13 mouse cellular contexts compared by ENCODE assay signal in genomic region chr12:80232076-80232839, GRCm38 (mm10). TPM values are rescaled to one million over a fixed set of nuclear protein-coding genes. Genes with fewer than 3 reads are reported as not detected.
DNase-seq lines count a peak whose midpoint lies in the region; ATAC-seq and TF ChIP-seq lines count a peak whose summit lies in the region.
"Had no signal": no experiment of that assay in that cellular context is flagged by ENCODE, and none has a peak within 500 bp of the region (broad histone marks: within the 10 kb centered on the region; RNA-seq: fewer than 3 reads in every experiment).

No protein-coding gene starts in this region.

- TF ChIP-seq EP300 in stomach, postnatal 0 days (optimal IDR thresholded peaks at IDR 0.05) = no peak

- peak overlapping the region; percentile 80 to 95; a peak in 3 of 4 replicates for H3K27ac ChIP-seq in heart, embryonic 14.5 days (replicated peaks in 1 of 2; ENCODE audit: control insufficient read depth in 1 of 2, insufficient read depth in 1 of 2, low read depth in 2 of 2, low read length in 2 of 2)
- H3K27ac ChIP-seq in lung, embryonic 15.5 days = peak overlapping the region; percentile 95
- peak overlapping the region; percentile 93 for H3K27ac ChIP-seq in limb, embryonic 10.5 days
- peak overlapping the region; percentile 91 for H3K27ac ChIP-seq in stomach, postnatal 0 days (replicated peaks)
- H3K27ac ChIP-seq: midbrain, embryonic 15.5 days had no signal

- H3K9me3 ChIP-seq in heart, embryonic 14.5 days (ENCODE audit: control insufficient read depth, low read length) = no peaks in the 10 kb centered on the region
- no peaks in the 10 kb centered on the region for H3K9me3 ChIP-seq in lung, embryonic 15.5 days
- H3K9me3 ChIP-seq in limb, embryonic 10.5 days (replicated peaks) = peaks cover 1% of the 10 kb centered on the region; the same call in 1 of the 2 replicates
- no peaks in the 10 kb centered on the region for H3K9me3 ChIP-seq in stomach, postnatal 0 days (ENCODE audit: control insufficient read depth, low read length)
- H3K9me3 ChIP-seq: liver, embryonic 13.5 days; midbrain, embryonic 15.5 days had no signal

- no peaks in the 10 kb centered on the region for H3K27me3 ChIP-seq in heart, embryonic 14.5 days (ENCODE audit: control insufficient read depth, insufficient read depth, low read length)
- no peaks in the 10 kb centered on the region for H3K27me3 ChIP-seq in lung, embryonic 15.5 days
- no peaks in the 10 kb centered on the region for H3K27me3 ChIP-seq in limb, embryonic 10.5 days (ENCODE audit: low read depth, poor library complexity, severe bottlenecking)
- no peaks in the 10 kb centered on the region for H3K27me3 ChIP-seq in stomach, postnatal 0 days (ENCODE audit: control insufficient read depth, insufficient read depth, low read length)
- H3K27me3 ChIP-seq: liver, embryonic 13.5 days; midbrain, embryonic 15.5 days had no signal

- ATAC-seq in heart, embryonic 14.5 days (ENCODE audit: insufficient number of reproducible peaks, insufficient read depth, low FRiP score, low read depth) = no peak
- ATAC-seq in lung, embryonic 15.5 days (ENCODE audit: borderline replicate concordance, extremely low read depth, low FRiP score, low TSS enrichment) = no peak
- no peak for ATAC-seq in stomach, postnatal 0 days (ENCODE audit: low FRiP score, low TSS enrichment)
- ATAC-seq: midbrain, embryonic 15.5 days had no signal

- H3K36me3 ChIP-seq in heart, embryonic 14.5 days (ENCODE audit: control insufficient read depth, insufficient read depth, low read length) = peaks cover 12% of the 10 kb centered on the region; the same call in 1 of the 2 replicates
- 0 out of 2 replicates have a peak, but pooled peaks cover 14% of the 10 kb centered on the region for H3K36me3 ChIP-seq in lung, embryonic 15.5 days
- peaks cover 38% of the 10 kb centered on the region for H3K36me3 ChIP-seq in limb, embryonic 10.5 days
- H3K36me3 ChIP-seq in stomach, postnatal 0 days (ENCODE audit: control insufficient read depth, insufficient read depth, low read length) = no peaks in the 10 kb centered on the region
- H3K36me3 ChIP-seq: liver, embryonic 13.5 days; midbrain, embryonic 15.5 days had no signal

- H3K4me3 ChIP-seq in heart, embryonic 14.5 days (ENCODE audit: control insufficient read depth in 1 of 2, insufficient read depth in 1 of 2, low read depth in 1 of 2, low read length in 2 of 2) = no peak overlapping the region
- no peak overlapping the region for H3K4me3 ChIP-seq in lung, embryonic 15.5 days
- no peak overlapping the region for H3K4me3 ChIP-seq in limb, embryonic 10.5 days
- no peak overlapping the region for H3K4me3 ChIP-seq in stomach, postnatal 0 days (ENCODE audit: low read depth, low read length)
- H3K4me3 ChIP-seq: liver, embryonic 13.5 days; midbrain, embryonic 15.5 days had no signal

- H3K4me1 ChIP-seq in heart, embryonic 14.5 days (ENCODE audit: control insufficient read depth in 2 of 2, insufficient read depth in 2 of 2, low read length in 2 of 2) = peaks cover 47 to 54% of the 10 kb centered on the region in 2 experiments
- H3K4me1 ChIP-seq in lung, embryonic 15.5 days = peaks cover 70% of the 10 kb centered on the region
- H3K4me1 ChIP-seq in limb, embryonic 10.5 days = peaks cover 56% of the 10 kb centered on the region
- peaks cover 34% of the 10 kb centered on the region for H3K4me1 ChIP-seq in stomach, postnatal 0 days (replicated peaks; ENCODE audit: control insufficient read depth, insufficient read depth)

- H3K9ac ChIP-seq in heart, embryonic 14.5 days (ENCODE audit: low read length) = no peak overlapping the region
- no peak overlapping the region for H3K9ac ChIP-seq in lung, embryonic 15.5 days
- no peak overlapping the region for H3K9ac ChIP-seq in stomach, postnatal 0 days (ENCODE audit: low read length)
- H3K9ac ChIP-seq: hindbrain, embryonic 14.5 days; liver, embryonic 13.5 days; midbrain, embryonic 15.5 days had no signal

- no peak for DNase-seq in heart, adult 8-10 months (ENCODE audit: low spot score)
- DNase-seq in lung, adult 18-20 months = no peak
- no peak for DNase-seq in limb, embryonic 10.5 days (ENCODE audit: low spot score)
- no peak for DNase-seq in stomach, postnatal 0 days (ENCODE audit: low spot score)
- no peak for DNase-seq in frontal cortex, postnatal 25 days (ENCODE audit: low spot score in 2 of 2)
- DNase-seq in urinary bladder, postnatal 4 days (ENCODE audit: low spot score in 2 of 2) = no peak
- DNase-seq: adrenal gland, postnatal 14 days; cerebellum, adult 11-12 months; liver, embryonic 13.5 days had no signal

- no peak overlapping the region for H3K4me2 ChIP-seq in heart, embryonic 14.5 days (ENCODE audit: low read length)
- peak overlapping the region; percentile 47; the same call in 1 of the 2 replicates for H3K4me2 ChIP-seq in lung, embryonic 15.5 days
- H3K4me2 ChIP-seq in stomach, postnatal 0 days (replicated peaks; ENCODE audit: low read depth) = no peak overlapping the region
- H3K4me2 ChIP-seq: hindbrain, embryonic 14.5 days; liver, embryonic 13.5 days; midbrain, embryonic 15.5 days had no signal

- WGBS in heart, embryonic 14.5 days = 71% methylated on average over 9 of the region's 9 CpGs
- 73% methylated on average over 9 of the region's 9 CpGs for WGBS in lung, embryonic 15.5 days
- WGBS in limb, embryonic 10.5 days = 83% methylated on average over 9 of the region's 9 CpGs
- 77% methylated on average over 9 of the region's 9 CpGs for WGBS in stomach, postnatal 0 days

- TF ChIP-seq CTCF in stomach, postnatal 0 days (IDR thresholded peaks at IDR 0.05; ENCODE audit: low read depth) = no peak

RNA-seq across cellular contexts. Expression of gene Actn1, which starts 27.9 kb away (rescaled TPM):
- 38.7 and 42.7 TPM in 2 replicates for polyA plus RNA-seq in heart, embryonic 14.5 days (2014; fragmentation: Nextera tagmentation; extraction: Ambion mirVana)
- total RNA-seq in heart, adult 8-10 months (2022) = 10 to 100 TPM; 22.6 to 26.7 (median 26.0) TPM
- 53.4 and 57.3 TPM in 2 replicates for polyA plus RNA-seq in lung, embryonic 15.5 days (2015; fragmentation: Nextera tagmentation; extraction: Ambion mirVana)
- 48.6 and 49.5 TPM in 2 replicates for polyA plus RNA-seq in limb, embryonic 10.5 days (2016; fragmentation: Nextera tagmentation; extraction: Ambion mirVana)
- polyA plus RNA-seq in stomach, postnatal 0 days (2015; fragmentation: Nextera tagmentation; extraction: Ambion mirVana) = 32.2 and 36.8 TPM in 2 replicates
